Mouse (Mus musculus) frontal cortex, postnatal 36 days (tissue): ENCODE measurements at regions not wholly inside any gene's neighbourhood (a gene's known extent, or its start where the extent isn't known, plus 50 kb on each side); places are given as distances from the start of the nearest gene placed in this dataset.
"Not testable (repeated sequence)": the region's sequence is repeated elsewhere in the genome, so short reads cannot be mapped to it uniquely, and the experiment has no call there.

Experiments
- DNase-seq, 2 experiments: peaks; one replicate each; pipeline ENCODE4 v3.0.0; 2022; ENCODE audit warnings: low spot score in 2 of 2

- no peak for DNase-seq
Measured at GRCm38 (mm10) chr5:133937967-133938918, 161.3 kb upstream of the Castor2 start.

GRCm38 (mm10) chr5:133935451-133935850 is 164.1 kb upstream of the Castor2 start:
- DNase-seq, result peak in 1 of 2 experiments; percentile 22

DNA sequence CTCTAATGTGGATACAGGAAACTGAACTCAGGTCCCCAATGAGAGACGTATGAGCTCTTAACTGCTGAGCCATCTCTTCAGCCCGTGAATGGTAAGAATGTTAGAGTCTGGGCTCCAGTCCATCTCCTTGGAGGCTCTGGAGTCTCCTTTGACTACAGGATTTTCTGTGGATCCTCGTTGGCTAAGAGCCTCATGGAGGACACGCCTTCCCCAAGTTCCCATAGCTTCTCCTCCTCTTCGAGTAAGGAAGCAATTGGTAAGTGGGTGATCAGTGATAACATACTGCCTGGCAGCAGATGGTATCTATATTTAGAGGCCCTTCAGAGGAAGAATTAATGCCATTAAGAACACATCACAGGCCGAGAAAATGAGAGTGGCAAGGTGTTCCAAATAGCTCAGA is 164.5 kb upstream of the Castor2 start:
- peak in 1 of 2 experiments; percentile 66 for DNase-seq

DNA sequence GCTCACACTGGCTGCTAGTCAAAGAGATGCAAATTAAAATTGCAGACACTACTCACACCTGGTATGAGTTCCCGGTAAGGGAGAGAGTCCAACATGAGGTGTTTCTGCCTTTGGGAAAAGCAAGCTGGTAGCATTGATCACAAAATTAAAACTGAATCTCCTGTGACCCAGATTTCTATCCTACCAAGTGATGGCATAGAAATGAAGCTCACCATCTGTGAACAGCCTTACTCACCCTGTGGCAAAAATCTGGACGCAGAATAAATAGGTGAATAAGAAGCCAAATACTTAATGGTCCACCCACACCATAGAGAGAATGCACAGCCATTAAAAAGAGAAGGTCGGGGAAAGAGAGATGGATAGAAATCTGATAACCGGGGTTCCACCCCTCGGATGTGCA is 169.4 kb upstream of the Castor2 start:
- no peak for DNase-seq

GRCm38 (mm10) chr5:133927054-133927453 is 172.5 kb upstream of the Castor2 start:
- DNase-seq, result peak; percentile 16 to 34

DNA sequence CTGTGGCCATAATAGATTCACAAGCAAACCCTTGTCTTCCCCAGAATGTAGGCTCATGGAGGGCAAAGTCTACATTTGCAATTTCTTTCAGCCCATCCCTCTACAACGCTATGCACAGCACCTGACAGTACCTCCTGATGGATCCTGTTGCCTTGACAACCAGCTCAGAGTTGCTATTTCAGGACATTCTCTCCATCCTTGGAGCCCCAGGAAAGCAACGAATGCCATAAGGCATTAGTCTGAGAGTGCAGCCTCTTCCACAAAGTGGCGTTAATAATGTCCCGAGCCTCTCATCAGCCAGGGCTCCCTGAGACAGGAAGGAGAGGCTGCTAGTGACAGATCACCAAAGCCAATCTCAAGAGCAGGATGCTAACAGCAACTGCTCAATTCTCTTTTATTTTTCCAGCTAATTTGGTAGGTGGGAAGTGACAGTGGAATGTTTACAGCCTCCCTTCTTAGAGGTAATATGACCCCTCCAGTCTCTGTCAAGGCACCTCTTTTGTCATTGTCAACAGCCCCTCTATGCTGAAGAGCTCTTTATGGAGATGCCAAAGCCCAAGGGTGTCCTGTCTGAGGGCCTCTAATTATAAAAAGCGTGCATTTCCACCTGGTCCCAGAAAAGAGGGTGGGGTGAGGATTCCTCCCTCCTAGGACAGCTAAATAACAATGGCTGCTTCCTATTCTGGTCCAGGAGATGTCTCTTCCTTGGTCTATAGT is 174.2 kb upstream of the Castor2 start:
- DNase-seq, result peak in 1 of 2 experiments; percentile 50

GRCm38 (mm10) chr5:133922181-133922580 is 177.3 kb upstream of the Castor2 start:
- no peak for DNase-seq

DNA sequence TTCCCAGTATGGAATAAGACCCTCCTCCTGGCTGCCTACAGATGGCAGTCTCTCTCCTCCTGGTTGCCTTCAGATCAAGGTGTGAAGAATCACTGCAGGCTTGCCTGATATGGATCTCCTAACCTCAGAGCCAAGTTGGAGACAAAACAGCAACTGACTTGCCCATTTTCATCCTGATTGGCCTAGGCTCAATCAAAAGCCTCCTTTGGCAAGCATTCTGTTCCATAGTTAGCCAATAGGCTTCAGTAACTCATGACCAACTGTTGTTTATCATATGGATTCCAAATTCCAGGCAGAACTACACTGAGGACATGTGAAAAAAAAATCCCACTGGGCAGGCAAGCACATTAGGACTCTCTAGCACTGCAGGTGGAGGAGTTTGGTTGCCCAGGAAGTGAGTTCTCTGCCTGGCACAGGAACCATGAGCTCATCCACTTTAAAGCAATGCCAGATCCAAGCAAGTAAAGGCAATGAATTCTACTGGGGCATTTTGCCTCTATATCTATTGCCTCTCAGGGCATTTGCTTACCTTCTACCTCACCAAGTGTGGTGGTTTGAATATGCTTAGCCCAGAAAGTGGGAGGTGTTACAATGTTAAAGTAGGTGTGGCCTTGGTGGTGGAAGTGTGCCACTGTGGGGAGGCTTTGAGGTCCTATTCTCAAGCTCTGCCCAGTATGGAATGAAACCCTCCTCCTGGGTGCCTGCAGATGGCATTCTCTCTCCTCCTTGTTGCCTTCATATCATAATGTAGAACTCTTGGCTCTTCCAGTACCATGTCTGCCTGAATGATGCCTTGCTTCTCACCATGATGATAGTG is 183.6 kb upstream of the Castor2 start:
- no peak for DNase-seq

- no peak for DNase-seq
Measured at GRCm38 (mm10) chr5:133907442-133907841, 192.1 kb upstream of the Castor2 start.

- no peak for DNase-seq
Measured at GRCm38 (mm10) chr5:133898025-133898598, 201.4 kb upstream of the Castor2 start.

GRCm38 (mm10) chr5:133890728-133891127 is 208.8 kb upstream of the Castor2 start:
- DNase-seq, result no peak

DNA sequence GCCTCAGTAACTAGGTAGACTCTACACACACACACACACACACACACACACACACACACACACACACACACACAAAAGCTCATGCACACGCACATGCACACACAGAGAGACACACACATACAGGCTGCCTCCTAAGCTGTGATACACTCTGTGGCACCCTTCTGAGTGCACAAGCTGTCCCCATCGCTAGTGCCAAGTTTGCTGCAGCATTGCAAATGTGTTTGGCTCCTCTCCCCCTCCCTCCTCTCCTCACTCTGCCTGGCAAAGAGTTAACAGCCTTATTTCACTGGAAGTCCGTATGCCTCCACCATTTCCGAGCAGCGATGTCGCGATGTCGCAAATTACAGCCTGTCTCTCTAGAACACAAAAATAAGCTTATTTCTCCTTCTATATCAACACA is 209.7 kb upstream of the Castor2 start:
- peak; percentile 35 to 69 for DNase-seq

GRCm38 (mm10) chr5:133885507-133885906 is 214.0 kb upstream of the Castor2 start:
- DNase-seq, result no peak

DNA sequence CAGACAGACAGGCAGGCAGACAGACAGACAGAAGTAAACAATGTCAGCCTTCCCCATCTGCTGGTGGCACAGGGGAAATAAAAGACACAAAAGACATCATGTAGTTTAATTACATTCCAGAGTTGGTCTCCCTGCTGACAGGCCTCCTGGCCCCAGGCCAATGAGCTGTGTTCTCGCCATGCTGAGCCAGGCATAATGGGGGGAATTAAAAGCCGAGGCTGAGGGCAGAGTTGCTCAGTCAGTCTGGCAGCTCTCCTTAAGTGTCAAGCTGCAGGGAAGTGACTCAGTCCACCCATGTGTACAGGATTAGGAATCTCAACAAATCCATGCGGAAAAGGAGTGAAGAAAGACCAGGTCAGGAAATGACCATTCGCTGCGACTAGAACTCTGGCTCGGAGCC is 214.5 kb upstream of the Castor2 start:
- DNase-seq, result peak; percentile 22 to 40

DNA sequence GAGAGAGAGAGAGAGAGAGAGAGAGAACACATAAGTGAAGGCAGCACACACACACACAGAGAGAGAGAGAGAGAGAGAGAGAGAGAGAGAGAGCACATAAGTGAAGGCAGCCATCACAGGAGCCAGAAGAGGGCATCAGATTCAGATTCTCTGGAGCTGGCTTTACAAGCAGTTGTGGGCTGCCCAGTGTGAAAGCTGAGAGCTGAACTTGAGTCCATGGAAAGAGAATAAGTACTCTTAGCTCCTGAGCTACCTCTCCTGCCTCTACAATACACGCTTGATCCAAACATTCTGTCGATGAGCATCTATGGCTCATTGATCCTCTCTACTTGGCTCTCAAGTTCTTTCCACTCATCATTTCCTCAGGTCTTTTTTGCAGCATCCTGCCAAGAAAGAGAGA is 214.9 kb upstream of the Castor2 start:
- DNase-seq, result no peak

DNA sequence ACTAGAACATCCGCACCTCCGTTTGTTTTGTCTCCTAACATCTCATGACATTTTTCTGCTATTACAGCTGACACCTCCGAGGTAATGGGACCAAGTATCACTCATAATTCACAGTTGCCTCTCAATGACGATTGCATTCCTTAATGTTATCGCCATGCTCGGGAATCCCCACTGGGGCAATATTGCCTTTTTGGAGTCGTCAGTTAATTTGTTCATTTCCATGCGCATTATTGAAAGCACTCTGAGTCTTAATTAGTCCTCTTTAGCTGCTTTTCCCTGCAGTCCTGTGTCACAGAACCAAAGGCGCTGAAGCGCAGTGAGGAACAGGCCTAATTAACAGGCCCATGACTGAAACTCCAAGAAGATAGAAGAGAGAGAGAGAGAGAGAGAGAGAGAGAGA is 255.0 kb upstream of the Castor2 start:
- DNase-seq, result no peak

DNA sequence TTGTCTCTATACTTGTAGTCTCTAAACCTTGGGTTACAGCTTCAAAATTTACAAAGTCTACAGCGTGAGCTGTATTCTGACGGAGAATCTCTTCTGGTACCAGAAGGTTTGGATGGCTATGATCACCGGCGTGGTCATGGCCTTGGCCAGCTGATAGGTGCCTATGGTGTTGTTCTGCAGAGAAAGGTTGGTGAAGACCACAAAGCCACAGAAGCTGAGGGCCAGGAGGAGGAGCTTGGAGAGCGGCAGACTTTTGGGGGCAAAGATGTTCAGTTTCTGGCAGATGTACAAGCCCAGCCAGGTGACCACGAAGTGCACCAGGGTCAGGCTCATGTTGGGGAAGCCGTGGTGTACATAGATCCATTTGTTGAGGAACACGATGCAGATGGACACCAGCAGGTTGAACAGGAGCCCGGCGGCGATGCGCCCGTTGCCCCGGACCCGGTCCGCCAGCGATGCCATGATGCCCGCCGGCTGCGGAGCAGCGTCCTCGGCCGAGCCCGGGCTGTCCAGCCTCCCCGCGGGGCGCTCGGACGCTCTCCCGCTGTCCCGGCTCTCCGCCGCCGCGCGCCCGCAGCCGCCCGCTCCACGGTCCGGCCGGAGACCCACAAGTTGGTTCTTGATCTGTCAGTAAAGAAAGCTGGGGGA is 257.3 kb upstream of the Castor2 start:
- not testable (repeated sequence) for DNase-seq

GRCm38 (mm10) chr5:133838286-133838685 is 261.2 kb upstream of the Castor2 start:
- no peak for DNase-seq

DNA sequence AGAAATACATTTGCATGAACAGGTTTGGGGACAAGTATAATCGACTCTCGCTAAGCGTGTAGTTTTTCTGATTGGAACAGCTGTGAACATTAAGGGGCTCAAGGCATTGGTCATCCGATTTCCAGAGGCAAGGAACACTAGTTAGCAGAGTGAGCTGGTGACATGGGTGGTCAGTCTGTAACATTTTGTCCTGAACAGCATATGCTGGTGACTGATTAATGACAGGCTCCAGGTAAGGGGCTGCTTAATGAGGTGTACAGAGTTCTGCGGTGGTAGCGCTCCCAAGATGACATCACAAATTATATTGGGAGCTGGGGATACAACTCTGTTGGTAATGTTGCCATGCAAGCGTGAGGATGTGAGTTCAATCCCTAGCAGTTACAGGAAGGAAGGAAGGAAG is 266.3 kb upstream of the Castor2 start:
- DNase-seq, result no peak

DNA sequence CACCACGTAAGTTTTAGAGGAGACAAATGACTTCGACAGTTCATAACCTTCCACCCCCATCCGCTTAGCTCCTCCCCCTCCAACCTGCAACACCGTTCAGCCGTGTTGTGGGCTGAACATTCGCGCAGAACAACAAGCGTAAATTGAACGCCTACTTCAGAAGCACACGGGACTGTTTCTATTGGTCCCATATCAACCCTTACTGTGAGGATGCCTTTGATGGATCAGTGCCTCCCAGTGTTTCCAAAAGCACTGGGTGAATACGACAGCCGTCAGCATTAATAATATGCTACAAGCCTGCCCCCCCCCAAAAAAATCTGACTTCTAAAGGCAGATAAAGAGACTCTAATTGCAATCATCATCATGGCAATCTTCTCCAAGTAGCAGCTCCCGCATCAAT is 271.3 kb upstream of the Castor2 start:
- DNase-seq, result no peak

DNA sequence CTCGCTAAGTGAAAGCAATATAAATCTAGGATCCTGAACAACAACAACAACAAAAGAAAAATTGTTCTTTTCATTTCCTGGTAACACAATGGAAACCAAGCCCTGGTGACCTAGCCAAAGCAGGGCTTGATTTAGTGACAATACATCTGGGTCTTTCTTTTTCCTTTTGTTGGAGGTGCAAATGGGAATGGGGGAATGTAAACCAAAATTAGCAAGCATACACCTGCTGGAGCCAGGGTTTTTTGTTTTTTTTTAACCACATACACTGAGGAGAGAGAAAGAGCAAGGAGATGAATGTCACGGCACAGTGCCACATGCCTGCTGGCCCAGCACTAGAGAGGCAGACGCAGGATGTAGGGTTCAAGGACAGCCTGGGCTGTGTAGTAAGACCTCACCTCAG is 275.6 kb upstream of the Castor2 start:
- DNase-seq, result no peak
